Mouse (Mus musculus) 416B (cell line): ENCODE measurements around the gene Nxn.
A peak's percentile ranks its signal among the peaks of the same experiment; 100 is the strongest.

Source experiments
- DNase-seq: peaks from one replicate; pipeline ENCODE4 v3.0.0; 2011; ENCODE audit warnings: low read depth

Gene Nxn

DNA sequence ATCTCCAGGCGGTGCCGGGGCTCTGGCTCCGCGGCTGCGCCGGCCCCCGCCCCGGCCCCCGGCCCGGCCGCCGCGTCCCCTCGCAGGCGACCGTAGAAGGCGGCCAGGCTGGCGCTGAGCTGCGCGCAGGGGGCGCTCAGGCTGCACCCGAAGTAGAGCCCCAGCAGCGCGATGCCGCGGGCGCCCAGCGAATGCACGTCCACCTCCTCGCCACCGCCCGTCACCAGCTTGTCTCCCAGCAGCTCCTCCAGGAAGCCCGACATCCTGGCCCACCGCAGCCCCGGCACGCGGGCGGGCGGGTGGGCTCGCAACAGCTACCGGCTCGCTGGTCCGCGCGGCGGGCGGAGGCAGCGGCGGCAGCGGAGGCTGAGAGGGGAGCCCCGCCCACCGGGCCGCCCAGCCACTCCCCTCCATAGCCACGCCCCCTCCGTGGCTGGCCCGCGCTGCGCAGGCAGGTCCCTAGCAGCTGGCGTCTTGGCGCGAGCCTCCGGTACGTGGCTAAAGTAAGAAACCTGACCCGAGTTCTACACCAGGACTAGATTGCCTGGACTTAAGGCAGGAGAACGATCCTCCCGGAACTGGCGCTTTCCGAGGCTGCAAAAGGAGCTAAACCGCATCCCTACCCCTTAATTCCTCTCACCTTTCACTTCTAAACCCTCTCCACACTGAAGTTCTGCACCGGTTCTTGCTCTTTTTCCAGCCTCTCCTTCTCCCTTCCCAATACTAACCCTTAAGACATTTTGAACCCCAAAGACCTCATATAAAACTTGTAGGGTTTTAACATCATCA, at the start of gene Nxn:
Gene Nxn (minus strand): TSS at position 343 of the 789 bp plus-strand sequence.
- peak; percentile 87 for DNase-seq

DNA sequence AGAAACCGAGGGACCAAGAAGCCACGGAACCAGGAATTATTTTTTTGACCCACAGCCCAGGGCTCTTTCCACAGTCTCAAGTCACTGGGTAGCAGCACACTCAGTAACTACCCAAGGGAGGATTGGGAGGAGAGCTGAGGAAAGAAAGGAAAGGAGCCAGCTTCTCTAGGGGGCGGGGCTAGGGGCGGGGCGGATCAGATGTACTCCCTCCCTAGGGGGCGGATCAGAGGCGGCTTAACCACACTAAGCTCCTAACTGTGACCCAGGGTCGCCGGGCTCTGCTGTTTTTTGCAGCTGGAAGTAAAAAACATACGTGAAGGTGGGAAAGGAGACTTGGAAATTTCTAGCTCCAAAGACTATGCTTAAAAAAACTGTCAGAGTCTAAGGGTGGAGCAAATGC, 47.3 kb upstream of the Nxn start:
- peak; percentile 52 for DNase-seq

DNA sequence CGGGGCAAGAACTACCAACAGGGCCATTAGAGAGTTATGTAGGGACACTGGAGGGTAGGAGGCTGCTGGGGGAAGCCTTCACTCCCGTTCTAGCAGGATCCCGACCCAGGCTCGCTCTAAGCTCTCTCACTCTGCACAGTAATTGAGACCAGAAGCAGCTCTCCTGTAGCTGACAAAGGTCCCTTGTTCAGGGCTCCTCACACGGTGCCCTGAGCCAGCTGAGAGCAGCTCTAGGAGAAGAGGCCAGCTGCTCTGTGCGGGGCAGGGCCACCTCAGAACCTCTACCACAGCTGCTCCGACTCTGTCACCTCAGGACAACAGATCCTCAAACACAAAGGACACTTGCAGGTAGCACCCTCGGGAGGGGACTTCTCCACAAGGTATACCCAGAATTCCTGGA, 46.5 kb upstream of the Nxn start:
- DNase-seq: no peak

DNA sequence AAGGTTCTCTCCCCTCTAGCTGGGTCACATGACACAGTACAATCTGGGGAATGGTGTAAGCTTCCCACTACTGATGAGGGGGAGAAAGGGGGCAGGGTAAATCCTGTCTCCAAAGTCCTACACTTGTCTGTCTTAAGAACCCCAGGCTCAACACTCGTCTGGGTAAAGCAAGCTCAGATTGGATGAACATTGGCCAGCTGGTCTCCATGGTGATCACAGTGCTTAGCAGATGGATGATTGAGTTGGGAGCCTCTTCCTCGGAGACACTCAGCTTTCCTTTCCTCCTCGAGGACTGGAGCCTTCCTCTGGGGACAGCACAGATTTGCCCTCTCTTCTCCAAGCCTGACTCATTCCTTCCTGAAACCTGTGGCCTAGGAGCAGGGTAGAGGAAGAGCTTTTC, 40.7 kb upstream of the Nxn start:
- DNase-seq: peak; percentile 15

DNA sequence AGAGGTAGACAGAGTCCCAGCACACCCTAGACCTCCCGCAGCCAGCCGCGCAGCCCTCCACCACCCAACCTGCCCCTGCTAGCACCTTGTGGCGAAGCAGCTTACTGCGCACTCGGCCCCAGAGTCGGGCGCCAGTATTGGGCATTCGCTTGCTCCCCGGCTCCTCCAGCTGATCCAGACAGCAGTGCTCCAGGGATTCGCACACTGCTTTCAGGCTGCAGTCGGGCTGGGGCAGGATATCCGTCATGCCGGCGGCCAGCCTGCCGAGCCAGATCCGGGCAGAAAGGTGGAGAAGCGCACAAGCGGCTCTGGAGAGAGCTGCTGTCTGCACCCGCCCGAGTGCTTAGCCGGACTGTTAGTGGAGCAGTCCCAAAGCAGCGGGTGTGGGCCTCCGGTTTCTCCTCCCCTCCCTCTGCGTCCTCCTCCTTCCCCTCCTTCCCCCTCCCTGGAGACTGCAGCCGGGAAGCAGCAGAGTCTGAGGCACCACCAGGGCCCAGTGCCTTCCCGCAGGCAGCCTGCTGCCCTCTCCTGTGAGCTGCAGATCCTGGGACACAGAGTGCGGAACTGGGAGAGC, 38.0 kb upstream of the Nxn start:
- DNase-seq: no peak

DNA sequence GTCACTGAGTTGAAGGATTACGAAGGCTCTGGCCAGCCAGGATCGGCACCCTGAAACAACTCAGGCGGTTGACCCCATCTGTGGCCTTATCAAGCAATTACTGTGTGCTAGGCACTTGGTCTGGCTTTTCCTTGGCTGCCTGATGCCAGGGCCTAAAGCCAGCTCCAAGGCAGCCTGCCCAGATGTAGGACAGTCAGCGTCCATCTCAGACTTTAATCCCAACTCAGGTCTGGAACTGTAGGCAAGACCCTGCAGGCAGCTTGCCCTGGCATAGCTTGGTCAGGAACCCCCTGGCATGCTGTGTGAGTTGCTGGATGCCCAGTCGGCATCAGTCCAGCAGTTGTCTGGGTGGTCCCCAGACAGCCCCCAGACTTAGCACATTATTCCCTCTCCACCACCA, 37.1 kb upstream of the Nxn start:
- DNase-seq: no peak

DNA sequence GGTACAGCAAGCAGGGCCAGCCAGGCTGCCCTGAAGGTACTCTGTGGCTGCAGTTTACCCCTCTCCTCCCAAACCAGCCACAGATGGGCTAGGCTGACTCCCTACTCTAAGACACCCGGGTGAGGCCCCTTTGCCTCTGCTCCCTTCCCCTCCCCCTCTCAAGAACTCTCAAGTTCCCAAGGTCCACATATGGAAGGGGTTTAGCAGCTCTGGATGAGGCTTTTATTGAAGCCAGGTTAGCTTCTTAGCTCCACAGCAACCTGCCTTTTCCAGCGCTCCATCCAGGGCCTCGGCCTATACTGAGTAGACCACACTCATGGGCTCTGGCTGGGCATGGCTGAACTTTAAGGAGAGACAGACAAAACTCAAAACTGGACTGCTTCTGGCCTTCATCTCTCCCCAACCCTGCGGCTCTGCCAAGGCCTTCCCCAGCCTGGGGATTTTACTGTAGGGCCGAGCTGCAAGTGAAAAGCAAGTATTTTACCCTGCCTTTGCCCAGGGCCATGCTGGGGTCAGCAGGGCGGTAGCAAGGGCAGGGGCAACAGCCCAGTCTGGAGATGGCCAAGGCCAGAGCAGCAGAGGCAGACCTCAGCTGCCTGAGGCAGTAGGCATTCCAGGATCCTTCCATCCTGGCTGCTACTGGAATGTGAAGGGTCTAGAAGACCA, 31.2 kb upstream of the Nxn start:
- no peak for DNase-seq

DNA sequence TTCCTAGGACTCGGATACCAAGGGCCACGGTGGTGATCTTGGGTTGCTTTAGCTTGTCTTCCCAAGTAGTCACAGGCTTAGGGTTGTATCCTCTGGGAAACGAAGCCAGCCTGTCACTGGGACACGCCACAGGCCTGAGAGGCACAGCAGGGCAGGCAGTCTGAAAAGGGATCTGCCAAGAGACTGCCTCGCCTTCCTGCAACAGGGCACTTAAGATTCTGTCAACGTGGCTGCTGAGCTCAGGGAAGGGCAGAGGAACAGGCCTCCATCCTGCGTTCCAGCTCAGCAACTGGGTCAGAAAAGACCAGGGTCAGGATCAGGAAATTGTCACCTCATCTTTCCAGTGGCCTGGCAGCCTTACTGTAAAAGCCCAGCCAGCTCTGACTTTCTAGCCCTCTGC, 30.6 kb upstream of the Nxn start:
- no peak for DNase-seq

DNA sequence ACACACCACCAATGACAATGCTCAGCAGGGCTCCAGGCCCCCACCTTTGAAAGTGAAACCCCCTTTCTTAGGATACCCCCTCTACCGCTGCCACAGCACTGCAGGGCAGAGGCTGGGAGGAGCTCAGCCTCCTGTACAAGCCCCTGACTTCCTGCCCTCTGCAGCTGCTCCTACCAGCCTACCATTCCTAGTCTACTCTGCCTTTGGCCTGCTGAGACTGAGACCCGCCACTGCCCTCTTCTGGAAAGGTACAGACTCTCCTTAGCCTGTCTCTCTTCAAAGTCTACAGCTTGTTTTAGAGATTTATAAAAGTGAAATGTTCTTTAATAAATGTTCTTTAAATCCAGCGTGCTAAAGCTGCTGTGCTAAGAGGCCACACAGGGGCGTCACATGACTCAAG, 30.1 kb upstream of the Nxn start:
- DNase-seq: peak; percentile 21

DNA sequence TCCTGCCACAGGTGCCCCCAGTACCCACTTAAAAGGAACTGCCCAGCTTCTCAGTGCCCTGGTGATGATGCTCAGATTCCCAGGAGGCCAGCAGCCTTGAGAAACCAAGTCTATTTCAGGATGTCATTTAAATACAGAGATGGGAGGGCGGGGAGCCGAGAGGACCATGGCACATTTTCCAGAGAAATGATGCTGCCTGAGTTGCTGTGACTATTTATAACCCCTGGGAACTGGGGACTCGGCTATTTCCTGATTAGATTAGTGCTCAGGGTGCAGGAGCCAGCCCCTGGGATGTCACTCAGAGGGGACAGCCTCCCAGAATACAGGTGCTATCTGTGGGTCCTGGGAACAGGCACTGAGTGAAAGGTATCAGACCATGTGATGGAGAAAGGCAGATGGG, 28.8 kb upstream of the Nxn start:
- no peak for DNase-seq

DNA sequence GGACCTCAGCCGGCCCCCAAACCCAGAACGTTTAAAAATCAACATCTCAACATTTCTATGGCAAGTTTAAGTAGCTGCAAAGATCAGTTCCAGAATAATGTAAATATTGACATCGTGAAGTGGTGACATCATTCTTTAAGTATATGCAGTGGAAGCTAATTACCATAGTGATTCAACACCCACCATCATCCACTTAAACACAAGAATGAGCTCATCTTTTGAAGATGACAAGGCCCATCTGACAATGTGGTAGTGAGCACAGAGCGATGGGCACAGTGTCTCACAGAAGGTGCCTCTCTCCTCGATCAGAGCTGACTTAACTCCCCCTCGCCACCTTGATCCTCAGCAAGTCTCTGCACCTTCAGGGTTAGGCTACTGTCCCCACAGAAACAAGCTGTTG, 26.8 kb upstream of the Nxn start:
- no peak for DNase-seq

DNA sequence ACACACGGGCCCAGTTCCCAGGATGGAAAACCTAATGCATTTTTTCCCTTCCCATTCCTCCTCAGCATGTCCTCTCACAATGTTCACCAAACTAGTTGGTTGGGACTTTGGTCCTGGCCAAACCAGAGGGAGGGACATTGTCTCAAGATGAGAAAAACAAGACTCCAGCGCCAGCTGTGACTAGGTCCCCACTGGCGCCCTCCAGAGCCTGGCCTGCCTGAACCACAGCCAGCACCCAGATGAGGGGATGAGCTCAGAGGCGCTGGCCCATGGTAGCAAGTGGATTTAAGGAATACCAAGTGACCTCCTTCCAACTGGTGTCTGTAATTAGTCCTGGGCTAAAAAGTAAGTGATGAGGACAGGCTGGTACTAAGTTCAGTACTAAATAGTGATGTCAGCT, 22.0 kb upstream of the Nxn start:
- no peak for DNase-seq

DNA sequence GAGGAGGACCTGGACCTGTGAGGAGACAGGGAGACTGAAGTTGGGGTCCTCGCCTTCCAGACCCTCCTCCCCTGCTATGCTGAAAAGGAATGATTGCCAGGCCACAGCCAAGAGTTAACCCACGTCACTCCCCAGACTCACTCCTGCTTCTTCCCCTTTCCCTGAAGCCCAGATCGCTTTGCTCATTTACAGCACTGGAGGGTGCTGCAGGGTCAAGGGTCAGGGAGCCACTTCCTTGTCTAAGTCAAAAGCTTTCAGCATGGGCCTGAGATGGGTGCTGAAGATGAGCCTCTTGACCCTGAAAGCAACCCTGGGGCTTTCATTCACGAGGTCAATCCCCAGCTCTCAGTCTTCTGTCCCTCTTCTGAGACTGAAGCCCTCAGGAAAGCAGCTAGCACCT, 20.2 kb upstream of the Nxn start:
- no peak for DNase-seq

DNA sequence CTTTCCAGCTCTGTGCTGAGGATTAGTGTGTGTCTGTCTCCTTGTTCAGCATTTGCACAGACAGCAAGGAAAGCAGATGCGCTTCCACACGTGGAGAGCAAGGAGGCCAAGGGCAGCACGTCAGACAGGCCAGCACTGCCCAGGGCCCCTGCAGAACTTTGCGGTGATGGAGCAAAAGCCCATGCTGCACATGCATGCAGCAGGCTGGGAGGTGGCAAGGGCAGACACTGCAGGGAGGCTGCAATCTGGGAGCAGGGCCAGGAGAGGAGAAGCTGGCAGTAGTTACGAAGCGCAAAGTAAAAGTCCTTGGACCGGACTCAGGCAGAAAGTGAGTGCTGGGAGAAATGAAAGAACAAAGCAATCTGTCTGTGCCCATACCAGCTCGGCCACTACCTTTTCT, 19.5 kb upstream of the Nxn start:
- no peak for DNase-seq

DNA sequence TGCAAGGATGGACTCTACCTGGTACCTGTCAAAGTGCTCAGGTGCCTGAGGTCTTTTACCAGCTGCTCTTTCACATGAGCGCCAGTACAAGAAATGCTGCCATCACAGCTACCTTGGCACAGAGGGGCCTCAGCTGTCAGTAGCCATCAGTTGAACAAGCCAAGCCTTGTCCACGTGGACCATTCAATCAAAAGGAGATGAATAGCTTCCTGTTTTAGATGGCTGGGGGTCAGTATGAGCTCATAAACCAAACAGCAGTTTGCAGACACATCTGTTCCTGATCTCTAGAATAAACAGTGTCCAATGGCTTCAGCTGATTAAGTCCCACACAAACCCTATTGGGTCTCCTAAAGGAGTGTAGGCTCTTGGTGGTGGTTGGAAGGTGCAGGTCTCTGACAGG, 17.0 kb upstream of the Nxn start:
- no peak for DNase-seq

DNA sequence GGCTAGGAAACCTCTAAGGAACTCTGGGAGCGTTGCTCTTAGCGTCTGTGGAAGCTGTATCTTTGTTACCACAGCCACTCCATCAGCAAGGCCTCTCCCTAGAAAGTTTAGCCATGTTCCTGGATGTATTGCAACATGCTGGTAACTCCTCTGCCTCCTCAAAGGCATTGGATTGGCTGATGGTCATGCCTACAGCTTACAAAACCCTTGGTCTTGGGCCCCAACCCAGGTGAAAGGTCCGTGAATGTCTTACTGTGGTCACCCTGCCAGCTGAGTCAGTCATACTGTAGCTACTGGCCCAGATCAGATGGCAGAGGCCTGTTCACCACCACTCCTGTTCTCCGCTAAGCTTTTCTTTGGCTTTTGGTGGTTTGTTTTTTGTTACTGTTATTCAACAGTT, 16.1 kb upstream of the Nxn start:
- no peak for DNase-seq

DNA sequence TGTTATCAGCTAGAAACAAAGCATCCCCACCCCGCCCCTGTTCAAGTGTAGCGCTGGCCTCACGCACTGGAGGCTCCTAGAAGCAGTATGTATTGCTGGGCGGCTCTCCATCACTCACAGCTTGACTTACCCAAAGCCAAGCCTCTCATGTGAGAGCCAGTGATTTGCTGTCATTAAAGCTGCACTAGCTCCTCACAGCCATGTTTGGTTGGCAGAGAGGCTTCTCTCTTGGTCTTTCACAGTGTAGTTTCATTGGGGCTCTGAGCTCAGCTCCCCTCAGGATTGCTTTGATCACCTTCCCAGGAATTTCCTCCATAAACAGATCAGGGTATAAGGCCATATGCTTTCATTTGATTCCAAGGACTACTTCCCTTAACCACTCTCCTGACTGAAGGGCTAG, 14.3 kb upstream of the Nxn start:
- DNase-seq: no peak

DNA sequence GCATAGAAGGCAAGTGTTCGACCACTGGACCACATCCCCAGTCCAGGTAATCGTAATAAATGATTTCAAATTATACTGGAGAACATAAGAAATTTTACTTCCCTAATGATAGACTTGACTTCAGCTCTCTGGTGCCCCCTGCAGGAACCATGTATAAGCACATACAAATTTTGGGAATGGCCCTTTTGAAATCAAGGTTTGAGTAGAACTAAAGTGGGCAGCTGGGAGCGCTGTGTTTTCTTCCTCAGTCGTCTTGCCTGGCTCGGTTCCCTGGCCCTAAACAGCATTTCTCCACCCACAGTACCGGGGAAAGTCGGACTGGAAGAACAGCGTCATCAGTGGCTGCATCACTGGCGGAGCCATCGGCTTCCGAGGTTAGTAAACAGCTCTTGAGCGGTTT, 11.9 kb upstream of the Nxn start:
- peak; percentile 78 for DNase-seq

DNA sequence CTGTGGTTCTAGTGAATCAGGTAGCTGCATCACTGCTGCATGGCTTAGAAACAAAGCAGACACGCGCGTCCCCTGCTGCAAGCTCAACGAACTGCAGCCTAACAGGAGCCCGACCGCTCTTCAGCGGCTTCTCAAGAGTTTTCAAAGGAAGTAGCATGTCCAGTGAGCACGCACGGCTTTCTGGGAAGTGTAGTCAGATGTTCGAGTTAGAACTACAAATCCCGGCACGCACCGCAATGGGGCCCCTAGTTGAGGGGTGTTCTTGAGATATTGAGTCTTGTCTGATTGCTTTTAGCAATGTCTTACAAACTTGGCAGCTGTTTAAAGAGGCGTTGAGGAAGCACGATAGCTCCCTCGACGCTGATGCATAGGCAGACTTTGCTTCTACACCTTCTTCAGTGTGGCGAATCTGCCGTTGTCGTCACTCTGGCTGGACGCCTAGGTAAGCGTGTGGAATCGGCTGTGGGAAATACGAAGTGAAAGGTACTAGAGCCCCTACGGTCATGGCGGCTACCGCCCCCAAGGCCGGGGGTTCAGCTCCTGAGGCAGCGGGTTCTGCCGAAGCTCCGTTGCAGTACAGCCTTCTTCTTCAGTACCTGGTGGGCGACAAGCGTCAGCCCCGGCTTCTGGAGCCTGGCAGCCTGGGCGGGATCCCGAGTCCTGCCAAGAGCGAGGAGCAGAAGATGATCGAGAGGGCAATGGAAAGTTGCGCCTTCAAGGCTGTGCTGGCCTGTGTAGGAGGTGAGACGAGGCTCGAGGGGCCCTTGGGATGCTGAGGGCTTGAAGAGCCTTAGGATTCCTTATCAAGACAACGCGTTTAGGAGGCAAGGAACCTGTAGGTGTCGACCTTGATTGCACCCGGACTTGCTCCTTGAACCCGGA, 8.0 kb upstream of the Nxn start, which contains the start of gene Timm22:
Gene Timm22 (plus strand): TSS at position 251 of the 882 bp plus-strand sequence.
- DNase-seq: peak; percentile 99

DNA sequence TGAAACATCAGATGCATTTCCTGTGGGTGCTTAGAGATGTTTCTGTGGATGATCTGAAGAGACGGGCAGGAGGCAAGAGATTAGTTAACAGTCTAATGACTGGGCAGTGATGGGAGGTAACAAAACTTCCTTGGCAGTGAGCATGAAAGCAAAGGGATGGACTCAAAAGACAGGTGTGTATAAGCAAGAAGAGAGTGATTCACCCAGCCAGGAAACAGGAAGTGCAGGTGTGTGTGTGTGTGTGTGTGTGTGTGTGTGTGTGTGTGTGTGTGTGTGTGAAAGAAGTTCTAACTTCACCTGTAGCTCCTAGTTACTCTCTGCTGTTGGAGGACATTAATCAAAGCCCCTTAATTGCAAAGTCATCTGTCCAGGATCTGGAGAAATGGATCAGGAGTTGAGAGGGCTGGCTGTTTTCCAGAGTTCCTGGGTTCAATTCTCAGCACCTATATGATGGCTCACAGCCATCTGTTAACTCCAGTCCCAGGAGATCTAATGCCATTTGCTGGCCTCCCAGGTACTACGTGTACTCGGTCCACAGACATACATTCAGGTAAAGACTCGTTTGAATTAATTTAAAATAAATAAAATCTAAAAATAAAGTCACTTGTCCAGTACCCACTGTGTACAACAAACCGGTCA, 6.8 kb upstream of the Nxn start:
- DNase-seq: no peak

DNA sequence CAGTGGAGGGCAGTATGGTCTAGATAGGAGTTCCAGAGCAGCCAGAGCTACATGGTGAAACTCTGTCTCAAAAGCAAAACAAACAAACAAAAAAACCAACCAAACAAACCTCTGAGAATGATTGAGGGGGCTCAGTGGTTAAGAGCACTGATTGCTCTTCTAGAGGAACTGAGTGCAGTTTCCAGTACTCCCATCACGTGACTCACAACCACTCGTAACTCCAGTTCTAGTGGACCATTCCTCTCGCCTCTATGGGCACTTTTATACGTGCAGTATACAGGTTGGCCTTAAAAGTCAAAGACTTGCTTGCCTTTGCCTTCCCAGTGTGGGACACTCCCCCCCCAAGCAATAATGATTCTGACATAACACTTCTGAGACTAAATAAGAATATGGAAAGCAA, 6.2 kb upstream of the Nxn start:
- DNase-seq: no peak

DNA sequence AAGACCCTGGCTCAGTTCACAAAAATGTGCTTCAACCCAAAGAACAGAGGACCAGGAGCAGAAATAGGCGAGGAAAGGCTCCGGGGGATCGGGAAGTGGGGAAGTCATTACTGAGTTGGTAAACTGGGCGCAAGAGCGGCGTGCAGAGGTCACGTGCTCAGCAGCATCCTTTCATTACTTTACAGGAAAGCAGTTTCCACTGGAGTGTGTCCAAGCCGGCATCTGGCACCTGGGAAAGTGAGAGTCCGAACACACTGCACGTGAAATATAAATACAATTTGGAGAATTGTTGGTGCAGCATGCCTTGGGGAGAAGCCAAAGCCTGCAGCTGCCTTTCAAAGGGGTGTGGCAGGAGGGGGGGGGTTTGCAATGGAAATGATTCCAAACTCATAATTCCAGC, 2.5 kb upstream of the Nxn start:
- DNase-seq: no peak
